Mouse (Mus musculus) kidney, postnatal 14 days (tissue): ENCODE results near the gene Wnt7a.

Source experiments
- DNase-seq: peaks from one replicate; pipeline ENCODE4 v3.0.0; 2022; ENCODE audit warnings: mixed read lengths

Gene Wnt7a

GRCm38 (mm10) chr6:91410961-91411368 lies at the start of gene Wnt7a:
Gene Wnt7a (minus strand): TSS chr6:91411363.
- peak; percentile 12 for DNase-seq

- DNase-seq = peak; percentile 83
These were observed 48.3 kb upstream of the Wnt7a start for GRCm38 (mm10) chr6:91459471-91459870.

- DNase-seq = no peak
These were observed 43.4 kb upstream of the Wnt7a start for GRCm38 (mm10) chr6:91454546-91454945.

DNA sequence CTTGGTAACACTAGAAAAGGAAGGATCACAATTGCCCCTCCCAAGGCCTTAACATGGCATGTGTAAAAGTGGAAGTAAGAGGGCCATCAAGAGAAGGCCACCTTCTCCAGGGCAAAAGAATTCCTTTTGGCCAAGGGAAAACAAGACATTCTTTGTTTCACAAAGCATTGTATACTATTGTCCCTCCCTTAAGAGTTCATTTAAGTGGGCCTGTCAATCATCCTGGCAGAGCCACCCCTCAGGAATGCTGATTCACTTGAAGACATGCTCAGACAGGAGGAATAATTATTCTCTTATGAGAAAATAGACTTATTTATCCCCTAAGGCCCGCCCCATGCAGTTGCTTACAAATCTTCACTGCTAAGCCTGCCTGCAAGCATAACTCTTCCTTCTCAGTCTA lies 40.9 kb upstream of the Wnt7a start:
- DNase-seq = no peak

DNA sequence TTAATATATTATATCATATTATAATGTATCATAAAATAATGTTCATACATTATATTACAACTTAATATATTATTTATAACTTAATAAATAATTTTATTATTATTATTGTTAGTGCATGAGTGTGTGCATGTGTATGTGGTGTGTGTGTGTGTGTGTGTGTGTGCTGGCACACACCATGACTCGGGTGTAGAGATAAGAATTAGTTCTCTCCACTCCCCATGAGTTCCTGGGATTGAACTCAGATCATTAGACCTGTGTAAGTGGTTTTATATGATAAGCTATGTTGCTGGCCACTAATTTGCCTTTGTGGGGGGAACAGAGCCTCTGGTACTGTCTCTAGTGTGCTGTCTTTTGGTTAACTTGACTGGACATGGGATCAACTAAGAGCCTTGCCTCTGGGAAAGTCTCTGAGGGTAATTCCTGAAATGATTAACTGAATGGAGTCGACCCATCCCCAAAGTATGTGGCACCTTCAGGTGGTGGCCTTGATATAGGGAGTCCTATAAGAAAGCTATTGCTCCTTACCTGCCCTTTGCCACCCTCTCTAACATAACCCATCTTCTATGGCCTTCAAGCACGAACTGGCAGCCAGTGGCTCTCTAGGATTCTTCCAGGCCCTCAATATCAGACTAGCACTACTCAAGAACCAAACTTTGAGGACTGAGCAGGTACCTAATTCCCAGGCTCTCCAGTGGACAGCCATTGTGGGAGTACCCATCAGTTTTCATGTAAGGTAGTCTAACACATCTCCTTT lies 38.5 kb upstream of the Wnt7a start:
- no peak for DNase-seq

- DNase-seq = no peak
These were observed 34.2 kb upstream of the Wnt7a start for GRCm38 (mm10) chr6:91445316-91445715.

DNA sequence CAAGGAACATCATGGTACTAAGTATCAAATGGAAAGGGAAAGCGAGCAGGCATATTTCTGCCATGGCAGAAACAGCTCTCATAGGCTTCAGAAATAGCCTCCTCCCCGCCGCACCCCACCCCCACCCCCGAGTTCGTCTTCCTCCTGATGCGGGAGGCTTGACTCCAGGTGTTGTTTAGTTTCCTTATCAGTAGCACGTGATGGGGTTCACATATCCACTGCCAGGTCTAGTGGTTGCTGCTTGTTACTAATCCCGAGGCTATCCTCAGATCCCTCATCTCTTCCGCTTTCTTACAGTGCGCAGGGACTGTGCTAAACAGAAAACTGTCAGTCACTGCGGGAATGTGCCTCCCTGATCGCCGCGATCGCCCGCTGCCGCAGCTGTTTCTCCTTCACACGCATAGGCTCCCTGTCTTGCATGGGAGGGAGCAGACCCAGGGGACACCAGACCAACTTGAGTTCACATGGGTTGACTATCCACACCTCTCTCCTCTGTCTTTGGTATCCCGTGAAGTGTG lies 30.0 kb upstream of the Wnt7a start:
- no peak for DNase-seq

DNA sequence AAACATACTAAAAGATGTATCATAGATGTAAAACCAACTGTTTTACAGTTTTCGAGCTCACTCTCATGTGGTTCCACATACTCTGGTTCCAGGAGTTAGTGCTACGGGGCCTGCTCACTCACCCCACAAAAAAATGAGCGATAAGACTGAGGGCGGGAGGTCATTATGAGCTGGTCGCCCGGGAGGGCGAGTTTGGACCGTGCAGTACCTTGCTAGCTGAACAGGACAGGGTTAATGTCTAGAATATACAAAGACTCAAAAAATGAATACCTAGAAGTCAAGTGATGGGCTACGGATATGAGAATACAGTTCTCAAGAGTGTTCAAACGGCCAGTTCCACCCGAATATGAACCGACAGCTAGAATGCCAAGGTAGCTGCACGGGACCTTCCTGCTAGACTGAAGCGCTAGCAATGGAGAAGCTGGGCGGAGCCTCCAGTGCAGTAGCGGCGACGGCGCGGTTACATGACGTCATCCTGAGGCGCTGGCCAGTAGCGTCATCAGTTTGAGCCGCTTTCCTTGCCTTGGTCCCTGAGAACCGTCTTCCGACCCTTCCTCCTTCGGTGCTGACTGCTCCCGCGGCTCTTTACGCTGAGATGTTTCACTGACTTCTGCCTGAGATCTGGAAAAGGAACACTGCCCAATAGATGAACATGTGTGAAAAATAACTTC lies 29.4 kb upstream of the Wnt7a start:
- DNase-seq = peak; percentile 97

GRCm38 (mm10) chr6:91424151-91424550 lies 13.0 kb upstream of the Wnt7a start:
- DNase-seq = no peak

GRCm38 (mm10) chr6:91421629-91422028 lies 10.5 kb upstream of the Wnt7a start:
- DNase-seq = no peak

GRCm38 (mm10) chr6:91417291-91417845 lies 6.2 kb upstream of the Wnt7a start:
- DNase-seq = no peak

DNA sequence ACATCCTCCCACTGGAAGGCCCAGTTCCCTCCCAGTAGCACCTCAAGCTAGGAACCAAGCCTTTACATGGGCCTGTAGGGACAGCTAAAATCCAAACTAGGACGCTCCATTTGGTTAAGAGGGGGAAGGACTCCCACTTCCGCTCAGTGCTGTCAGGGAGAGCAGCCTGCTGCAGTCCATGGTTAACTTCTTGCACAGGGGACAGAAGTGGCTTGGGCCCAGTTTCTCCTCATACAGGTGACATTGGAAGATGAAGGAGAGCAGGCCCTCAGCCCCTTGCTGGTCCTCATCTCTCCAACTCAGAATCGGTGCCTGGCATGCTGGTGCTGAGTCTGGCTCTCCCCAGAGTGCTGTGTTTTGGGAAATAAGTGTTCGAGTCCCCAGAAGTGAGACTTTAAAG lies 5.0 kb upstream of the Wnt7a start:
- DNase-seq = no peak

GRCm38 (mm10) chr6:91414890-91415289 lies 3.7 kb upstream of the Wnt7a start:
- DNase-seq = peak; percentile 31

DNA sequence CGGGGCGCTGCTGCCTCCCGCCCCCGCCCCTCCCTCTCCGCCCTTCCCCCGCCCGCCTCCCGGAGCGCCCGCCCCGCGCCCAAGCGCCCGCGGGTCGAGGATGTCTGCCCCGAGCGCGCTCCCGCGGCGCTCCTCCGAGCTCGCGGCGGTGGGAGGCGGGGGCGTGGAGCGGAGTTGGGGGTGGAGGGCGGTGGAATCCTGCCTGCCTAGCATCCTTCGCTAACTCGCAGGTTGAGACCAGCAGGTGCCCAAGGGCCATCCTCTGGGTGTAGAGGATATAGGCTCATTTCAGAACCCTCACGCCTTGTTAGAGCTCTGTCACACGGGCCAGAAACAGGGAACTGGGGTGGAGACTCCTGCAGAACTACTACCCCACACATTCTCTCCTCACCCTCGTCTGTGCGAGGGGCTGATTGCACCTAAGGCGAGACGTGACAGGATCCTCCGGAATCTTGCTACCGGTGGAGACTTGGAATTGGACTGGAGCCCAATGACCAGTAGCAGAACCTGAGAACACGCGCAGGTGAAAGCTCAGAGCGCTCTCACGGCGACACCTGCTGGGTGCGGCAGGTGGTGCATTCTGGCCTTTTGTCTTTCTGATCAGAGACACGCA lies 312 bp upstream of the Wnt7a start:
- DNase-seq = peak; percentile 77

- no peak for DNase-seq
These were observed 889 bp downstream of the Wnt7a start for GRCm38 (mm10) chr6:91410168-91410780.

DNA sequence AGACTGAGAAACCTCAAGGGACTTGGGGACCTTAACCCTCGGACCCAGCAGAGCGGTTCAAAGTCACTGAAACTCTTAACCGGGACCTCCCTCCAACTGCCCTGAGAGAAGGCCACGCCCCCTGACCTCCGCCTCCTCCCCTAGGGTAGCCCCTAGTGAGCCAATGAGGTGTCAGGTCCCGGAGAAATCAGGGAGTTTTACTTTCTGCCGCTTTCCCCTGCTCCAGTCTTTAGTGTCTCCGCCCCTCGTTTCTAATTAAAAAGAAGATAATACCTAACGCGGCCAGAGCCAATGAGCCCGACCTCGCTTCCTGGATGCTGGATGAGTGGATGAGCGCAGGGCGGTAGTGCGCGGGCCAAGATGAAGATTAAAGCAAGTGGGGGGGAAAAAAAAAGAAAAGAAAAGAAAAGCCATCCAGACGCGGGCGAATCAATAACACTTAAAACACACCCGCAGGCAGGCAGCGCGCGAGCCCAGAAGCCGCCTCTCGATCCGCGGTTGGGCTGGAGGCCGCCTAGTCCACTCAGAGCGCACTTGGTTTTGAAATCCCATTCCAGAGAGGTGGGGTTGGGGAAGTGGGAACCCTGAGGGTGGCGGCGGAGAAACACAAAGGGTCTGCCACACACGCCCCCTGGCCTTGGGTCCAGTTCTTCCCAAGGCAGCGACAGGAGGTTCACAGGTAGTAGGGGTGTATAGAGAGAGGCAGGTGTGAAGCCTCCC lies 1.6 kb downstream of the Wnt7a start:
- DNase-seq = peak; percentile 25

DNA sequence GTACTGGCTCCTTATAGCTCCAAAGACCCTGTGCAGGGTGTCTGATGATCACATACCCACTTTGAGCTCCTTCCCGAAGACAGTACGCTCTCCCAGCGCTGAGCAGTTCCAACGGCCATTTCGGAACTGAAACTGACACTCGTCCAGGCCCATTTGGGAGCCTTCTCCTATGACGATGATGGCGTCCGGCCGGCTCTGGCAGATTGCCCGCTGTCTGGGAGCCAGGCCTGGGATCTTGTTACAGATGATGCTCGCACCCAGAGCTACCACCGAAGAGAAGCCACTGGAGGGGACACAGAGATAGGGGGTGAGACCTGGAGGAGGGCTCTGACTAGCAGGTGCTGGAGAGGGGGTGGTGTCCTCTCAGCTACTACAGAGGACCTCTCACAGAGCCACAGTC lies 2.5 kb downstream of the Wnt7a start:
- peak; percentile 6 for DNase-seq

DNA sequence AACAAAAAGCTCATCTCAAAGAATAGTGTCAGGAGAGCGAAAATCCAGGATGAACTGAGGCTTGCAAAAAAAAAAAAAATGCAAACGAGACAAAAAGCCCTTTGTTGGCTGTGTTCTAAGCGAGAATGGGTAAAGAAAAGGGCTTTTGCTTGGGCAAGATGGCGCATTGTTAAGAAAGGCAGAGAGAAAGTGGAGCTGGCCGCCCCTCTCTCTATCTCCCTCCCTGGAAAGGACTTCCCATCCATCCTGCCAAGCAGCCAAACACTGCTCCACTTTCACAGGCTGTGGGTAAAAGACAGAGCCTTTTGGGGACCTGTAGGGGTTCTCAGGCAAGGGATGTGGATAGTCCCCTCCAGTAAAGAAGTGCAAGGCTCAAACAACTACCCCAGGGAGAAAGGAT lies 9.6 kb downstream of the Wnt7a start:
- no peak for DNase-seq

DNA sequence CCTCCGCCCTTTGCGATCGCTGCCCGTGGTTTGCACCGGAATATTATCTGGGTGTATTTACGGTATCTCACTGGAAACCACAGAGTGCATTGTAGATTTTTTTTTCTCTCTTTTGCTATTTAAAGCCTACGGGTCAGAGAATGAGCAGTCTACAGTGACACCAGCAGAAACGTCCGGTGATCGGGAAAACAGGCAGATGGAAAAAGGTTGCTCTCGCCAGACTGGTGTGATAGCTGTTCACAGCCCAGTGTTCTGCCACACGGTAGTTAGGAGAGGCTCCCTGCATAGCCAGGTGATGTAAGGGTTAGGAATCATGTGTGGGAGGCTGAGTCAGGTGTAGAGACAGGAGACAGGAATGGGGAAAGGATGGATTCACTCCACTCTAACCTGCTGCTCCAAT lies 10.6 kb downstream of the Wnt7a start:
- no peak for DNase-seq

DNA sequence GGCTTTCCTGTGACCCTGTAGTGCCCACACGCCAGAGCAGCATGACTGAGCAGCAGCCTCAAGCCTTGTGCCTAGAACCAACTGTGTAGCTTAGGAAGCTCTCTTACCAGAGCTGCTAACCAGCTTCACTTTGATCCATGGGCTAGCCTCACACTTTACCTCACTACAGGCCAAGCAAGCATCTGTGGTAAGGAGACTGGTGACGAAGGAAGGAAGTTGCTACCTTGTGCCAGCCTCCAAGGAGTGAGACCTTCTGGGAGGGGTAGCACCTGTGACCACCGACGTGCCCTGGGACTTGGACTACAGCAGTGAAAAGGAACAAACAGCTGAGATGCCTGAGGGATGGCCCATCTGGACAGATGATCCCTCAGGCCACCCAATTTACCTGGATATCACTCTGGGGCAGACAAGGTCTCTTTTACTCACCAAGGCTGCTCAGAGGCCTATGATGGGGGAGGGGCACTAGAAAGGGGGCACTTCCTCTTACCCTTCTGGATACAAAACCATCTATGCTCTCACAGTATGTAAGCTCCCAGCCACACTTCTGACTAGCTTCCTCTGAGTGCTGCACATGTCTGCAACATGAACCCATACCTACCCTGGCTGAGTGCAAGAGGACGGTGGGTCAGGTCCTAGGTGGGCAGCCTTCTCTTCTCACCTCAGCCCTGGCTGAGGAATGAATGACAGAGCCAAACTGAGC lies 18.5 kb downstream of the Wnt7a start:
- DNase-seq = no peak

GRCm38 (mm10) chr6:91389141-91389540 lies 22.0 kb downstream of the Wnt7a start:
- DNase-seq = no peak

- no peak for DNase-seq
These were observed 26.7 kb downstream of the Wnt7a start for GRCm38 (mm10) chr6:91384415-91384814.
